In genomic region chr19:60515064-60515463, GRCm38 (mm10) we compare ENCODE assay signal across 34 mouse cellular contexts. TPM values are rescaled to one million over a fixed set of nuclear protein-coding genes. Genes with fewer than 3 reads are reported as not detected.
"Had no signal": no experiment of that assay in that cellular context is flagged by ENCODE, and none has a peak within 500 bp of the region (broad histone marks: within the 10 kb centered on the region; RNA-seq: fewer than 3 reads in every experiment).

No protein-coding gene starts in this region.

- ATAC-seq: forebrain, embryonic 13.5 days; forebrain, embryonic 14.5 days; forebrain, embryonic 15.5 days; forebrain, embryonic 16.5 days; forebrain, postnatal 0 days had no signal

- H3K27me3 ChIP-seq: embryonic facial prominence, embryonic 12.5 days; embryonic facial prominence, embryonic 13.5 days; embryonic facial prominence, embryonic 15.5 days; forebrain, embryonic 13.5 days; forebrain, embryonic 15.5 days had no signal

- DNase-seq: cerebellum, adult 9-10 months; cerebellum, adult 9-11 months; cerebellum, postnatal 10 days; cerebellum, postnatal 14 days; cerebellum, postnatal 25 days; cerebellum, postnatal 36 days; embryo, embryonic 11 days; forebrain, postnatal 0 days; gastrocnemius, adult 2 months; gastrocnemius, postnatal 10 days; gastrocnemius, postnatal 14 days; gastrocnemius, postnatal 25 days; gastrocnemius, postnatal 36 days; heart, adult 11 months; heart, adult 18-20 months; heart, adult 2 months had no signal

RNA-seq across cellular contexts. Expression of gene Prlhr, which starts 47.0 kb away (rescaled TPM):
- polyA plus RNA-seq: cortical plate, adult 2 months; embryonic facial prominence, embryonic 10.5 days; embryonic facial prominence, embryonic 11.5 days; embryonic facial prominence, embryonic 12.5 days; embryonic facial prominence, embryonic 13.5 days; embryonic facial prominence, embryonic 14.5 days; embryonic facial prominence, embryonic 15.5 days; erythroblast, embryonic 14.5 days; forebrain, embryonic 10.5 days; forebrain, embryonic 11.5 days; forebrain, embryonic 12.5 days; forebrain, embryonic 13.5 days; forebrain, embryonic 15.5 days; gonadal fat pad, adult 2 months; heart, adult 2 months; heart, embryonic 10.5 days; heart, embryonic 11.5 days had no signal
